Mouse (Mus musculus) cerebellum, adult 11 months (tissue): ENCODE results near the gene Trim69.
"Not testable (repeated sequence)": the region's sequence is repeated elsewhere in the genome, so short reads cannot be mapped to it uniquely, and the experiment has no call there.

Source experiments
- DNase-seq: peaks from one replicate; pipeline ENCODE4 v3.0.0; 2022

Trim69 gene

GRCm38 (mm10) chr2:122217075-122217474 is 56.6 kb downstream of the Trim69 start:
- not testable (repeated sequence) for DNase-seq

GRCm38 (mm10) chr2:122218234-122218633 is 57.7 kb downstream of the Trim69 start:
- DNase-seq, result no peak

GRCm38 (mm10) chr2:122221378-122221777 is 60.9 kb downstream of the Trim69 start:
- no peak for DNase-seq

- DNase-seq, result no peak
Measured at GRCm38 (mm10) chr2:122221798-122222197, 61.3 kb downstream of the Trim69 start.

GRCm38 (mm10) chr2:122222272-122222671 is 61.8 kb downstream of the Trim69 start:
- no peak for DNase-seq

- no peak for DNase-seq
Measured at GRCm38 (mm10) chr2:122223654-122224053, 63.2 kb downstream of the Trim69 start.
